Mouse (Mus musculus) heart, embryonic 10.5 days (tissue): Measurements from ENCODE around the gene Dlgap4. TPM values are rescaled to one million over a fixed set of nuclear protein-coding genes. Genes with fewer than 3 reads are reported as not detected.
A peak's percentile ranks its signal among the peaks of the same experiment; 100 is the strongest.

Experiments
- DNase-seq: peaks from one replicate; pipeline ENCODE4 v3.0.0-alpha.2; 2017; ENCODE audit warnings: low spot score
- H3K27ac ChIP-seq: fragments of 300-500 bp; sonication (generic); 2 replicates; pipeline ENCODE4 v1.5.1; 2016; ENCODE audit warnings: mild to moderate bottlenecking
- H3K27me3 ChIP-seq: fragments of 300-500 bp; sonication (generic); 2 replicates; pipeline ENCODE4 v1.6.1; 2016; ENCODE audit warnings: mild to moderate bottlenecking; ENCODE audit not compliant: poor library complexity, insufficient read depth, severe bottlenecking
- H3K36me3 ChIP-seq: fragments of 300-500 bp; sonication (generic); 2 replicates; pipeline ENCODE4 v1.6.1; 2016; ENCODE audit warnings: mild to moderate bottlenecking, moderate library complexity
- H3K4me1 ChIP-seq: fragments of 300-500 bp; sonication (generic); 2 replicates; pipeline ENCODE4 v1.6.1; 2016; ENCODE audit warnings: mild to moderate bottlenecking
- H3K4me3 ChIP-seq: fragments of 300-500 bp; sonication (generic); 2 replicates; pipeline ENCODE4 v1.5.1; 2016; ENCODE audit warnings: mild to moderate bottlenecking, moderate library complexity
- H3K9me3 ChIP-seq: fragments of 300-500 bp; sonication (generic); 2 replicates; pipeline ENCODE4 v1.6.1; 2016; ENCODE audit warnings: mild to moderate bottlenecking, moderate library complexity
- WGBS: fragments of 180-500 bp; shearing (Covaris S2); methylation state at CpG from one replicate; pipeline ENCODE4 v1.1.7; 2016; 5-methylcytosine and 5-hydroxymethylcytosine counted together
- polyA plus RNA-seq: library from polyadenylated mRNA; unstranded; fragments of >200 nt; fragmentation: Nextera tagmentation; extraction: Ambion mirVana; gene quantifications from 2 replicates; pipeline ENCODE4 v1.2.1, GENCODE M21; 2016

The Dlgap4 gene
- polyA plus RNA-seq, 1 experiment from 2014 or later: 95.7 TPM

DNA sequence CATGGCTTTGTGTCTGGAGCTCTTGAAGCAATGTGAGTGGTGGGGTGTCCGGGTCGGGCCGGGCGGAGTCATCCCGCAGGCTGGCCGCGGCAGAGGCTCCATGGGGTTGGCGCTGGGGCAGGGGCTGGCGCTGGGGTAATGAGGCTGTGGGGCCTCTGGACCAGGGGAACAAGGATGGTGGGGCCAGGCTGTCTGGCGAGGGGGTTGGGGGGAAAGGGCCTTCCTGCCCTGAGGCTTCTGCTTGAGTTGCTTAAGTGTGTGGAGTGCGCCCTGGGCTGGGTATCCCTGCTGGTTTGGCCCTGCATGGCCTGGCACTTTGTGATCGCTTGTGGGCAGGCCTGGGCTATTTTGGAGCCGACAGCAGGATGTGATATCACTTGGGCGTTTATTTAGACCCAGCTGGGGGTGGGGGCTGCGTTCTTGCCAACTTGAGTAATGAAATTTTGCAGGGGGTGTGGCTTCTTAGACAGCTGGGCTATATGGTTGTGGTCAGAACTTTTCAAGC, 108.6 kb downstream of the Dlgap4 start:
- Histone ChIP-seq H3K4me1 (peaks cover 81% of the 10 kb centered on the region), H3K36me3 (no peaks in the 10 kb centered on the region), H3K27ac (peak overlapping the region; percentile 98), H3K9me3 (no peaks in the 10 kb centered on the region), H3K27me3 (no peaks in the 10 kb centered on the region), H3K4me3 (peak overlapping the region; percentile 90)
- DNase-seq: peak; percentile 88
- WGBS: 2% methylated on average over 15 of the region's 15 CpGs

DNA sequence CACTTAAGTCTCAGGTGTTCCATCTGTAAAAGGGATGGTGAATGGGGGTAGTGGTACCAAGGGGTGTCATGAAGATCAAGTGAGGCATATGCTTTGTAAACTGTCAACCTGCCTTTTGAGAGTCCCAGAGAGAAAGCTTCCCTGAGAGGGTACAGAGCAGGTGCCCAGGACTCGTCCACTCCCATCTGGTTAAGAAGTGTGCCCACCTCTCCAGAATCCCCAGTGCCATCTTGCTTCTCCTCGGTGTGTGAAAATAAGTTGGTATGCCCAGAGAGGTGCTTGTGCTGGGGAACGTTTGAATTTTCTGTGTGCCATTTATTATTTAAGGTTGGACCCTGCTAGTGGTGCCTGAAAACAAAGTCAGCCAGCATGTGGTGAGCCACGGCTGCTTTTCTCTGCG, 109.2 kb downstream of the Dlgap4 start:
- WGBS: 73% methylated on average over 5 of the region's 5 CpGs
- no peaks in the 10 kb centered on the region for H3K36me3 ChIP-seq
- DNase-seq: no peak
- no peak overlapping the region; the same call in 1 of the 2 replicates for H3K27ac ChIP-seq
- no peaks in the 10 kb centered on the region for H3K9me3 ChIP-seq
- peaks cover 77% of the 10 kb centered on the region for H3K4me1 ChIP-seq
- peak overlapping the region; percentile 90 for H3K4me3 ChIP-seq
- H3K27me3 ChIP-seq: no peaks in the 10 kb centered on the region

DNA sequence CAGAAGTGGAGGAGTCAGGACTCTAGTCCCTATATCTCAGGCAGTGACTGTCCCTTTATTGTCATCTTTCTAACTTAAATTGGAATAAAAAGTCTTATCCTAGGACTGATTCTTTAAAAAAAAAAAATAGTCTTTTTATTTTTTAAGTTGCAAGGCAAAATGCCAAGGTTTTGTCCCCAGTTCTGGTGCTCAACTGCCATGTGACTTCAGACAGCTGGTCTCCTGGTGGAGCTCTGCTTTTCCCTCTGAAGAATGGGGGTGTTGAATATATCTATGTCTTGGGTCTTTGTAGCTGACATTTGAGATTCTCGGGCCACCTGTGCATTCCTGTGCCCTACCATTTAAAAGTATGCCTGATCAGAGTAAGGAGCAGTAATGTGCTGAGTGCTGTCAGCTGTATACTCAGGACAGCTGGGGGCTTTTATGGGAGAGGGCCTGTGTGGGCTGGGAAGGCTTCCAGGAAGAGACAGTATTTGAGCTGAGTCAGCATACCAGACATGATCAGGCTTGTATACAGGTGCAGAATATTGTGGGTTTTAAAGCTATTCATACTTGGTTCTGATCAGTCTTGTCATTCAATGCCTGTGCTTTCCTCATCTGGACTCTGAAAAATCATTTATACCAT, 110.5 kb downstream of the Dlgap4 start:
- peaks cover 65% of the 10 kb centered on the region for H3K4me1 ChIP-seq
- no peak for DNase-seq

DNA sequence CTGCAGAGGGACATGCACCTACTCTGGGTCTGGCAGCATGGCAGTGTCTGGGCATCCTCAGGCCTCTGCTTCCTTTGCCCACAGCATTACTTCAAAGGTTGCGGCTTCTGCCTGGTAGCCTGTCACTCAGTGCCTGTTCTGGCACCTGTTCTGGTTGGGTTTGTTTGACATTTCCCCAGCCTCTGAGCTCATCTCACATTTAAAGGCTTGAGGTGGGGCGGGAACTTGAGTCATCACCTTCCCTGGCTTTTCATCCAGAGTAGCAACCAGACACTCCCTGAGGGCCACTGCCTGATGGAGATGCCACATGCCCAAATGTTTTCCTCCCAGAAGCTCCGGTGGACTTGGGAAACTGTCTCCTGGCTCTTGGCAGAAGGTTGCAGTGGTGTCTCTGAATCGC, 111.4 kb downstream of the Dlgap4 start:
- no peak overlapping the region for H3K27ac ChIP-seq
- H3K4me3 ChIP-seq: no peak overlapping the region
- DNase-seq: no peak
- H3K27me3 ChIP-seq: no peaks in the 10 kb centered on the region
- peaks cover 63% of the 10 kb centered on the region for H3K4me1 ChIP-seq
- WGBS: 76% methylated on average over 4 of the region's 4 CpGs
- H3K36me3 ChIP-seq: no peaks in the 10 kb centered on the region
- no peaks in the 10 kb centered on the region for H3K9me3 ChIP-seq

More for the DNA sequence above, 110.5 kb downstream of the Dlgap4 start:
- no peak overlapping the region for H3K4me3 ChIP-seq
- H3K36me3 ChIP-seq: no peaks in the 10 kb centered on the region
- no peaks in the 10 kb centered on the region for H3K9me3 ChIP-seq
- 80% methylated on average over 1 of the region's 1 CpGs for WGBS
- H3K27me3 ChIP-seq: no peaks in the 10 kb centered on the region
- H3K27ac ChIP-seq: no peak overlapping the region

DNA sequence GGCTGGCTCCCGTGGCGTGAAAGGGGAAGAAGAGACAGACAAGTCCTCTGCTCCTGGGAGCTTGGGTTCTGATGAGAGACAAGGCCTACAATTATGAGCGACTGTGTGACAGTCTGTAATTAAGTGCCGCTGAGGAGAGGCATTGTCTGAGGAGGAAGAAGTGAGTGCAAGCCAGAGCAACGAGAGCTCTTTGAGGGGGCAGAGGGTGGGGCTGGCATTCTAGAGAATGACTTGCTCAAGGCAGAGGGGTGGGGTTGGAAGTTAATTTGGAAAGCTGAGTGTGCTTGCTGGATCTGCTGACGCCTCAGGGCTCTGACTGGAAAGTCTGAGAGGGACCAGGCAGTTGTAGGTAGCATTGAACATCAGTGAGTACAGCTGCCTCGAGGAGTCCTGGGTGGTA, 112.8 kb downstream of the Dlgap4 start:
- H3K4me3 ChIP-seq: peak overlapping the region; percentile 29
- no peaks in the 10 kb centered on the region for H3K27me3 ChIP-seq
- no peak for DNase-seq
- no peaks in the 10 kb centered on the region for H3K36me3 ChIP-seq
- peaks cover 69% of the 10 kb centered on the region for H3K4me1 ChIP-seq
- peak overlapping the region; percentile 53 for H3K27ac ChIP-seq
- 29% methylated on average over 7 of the region's 7 CpGs for WGBS
- H3K9me3 ChIP-seq: no peaks in the 10 kb centered on the region

DNA sequence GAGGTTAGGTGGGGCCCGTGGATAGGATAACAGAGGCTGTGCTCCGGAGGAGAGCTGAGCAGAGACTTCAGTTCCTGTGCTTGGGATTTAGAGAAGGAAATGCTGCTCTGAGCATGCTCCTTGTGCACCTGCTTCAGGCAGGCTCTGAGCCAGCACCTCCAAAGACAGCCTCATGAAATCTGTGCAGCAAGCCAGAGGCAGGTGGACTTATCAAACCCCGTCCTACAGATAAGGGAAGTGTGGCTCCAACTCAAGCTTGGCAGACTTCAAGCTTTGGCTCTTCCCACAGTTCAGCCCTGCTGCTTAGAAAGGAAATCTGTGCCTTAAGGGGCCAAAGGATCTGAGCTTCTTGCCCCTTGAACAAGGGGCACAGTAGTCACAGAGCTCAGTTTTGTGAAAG, 113.4 kb downstream of the Dlgap4 start:
- no peaks in the 10 kb centered on the region for H3K27me3 ChIP-seq
- H3K4me3 ChIP-seq: peak overlapping the region; percentile 29
- 19% methylated on average over 3 of the region's 3 CpGs for WGBS
- peak overlapping the region; percentile 53; the same call in 1 of the 2 replicates for H3K27ac ChIP-seq
- H3K4me1 ChIP-seq: peaks cover 71% of the 10 kb centered on the region
- no peaks in the 10 kb centered on the region for H3K36me3 ChIP-seq
- no peak for DNase-seq
- H3K9me3 ChIP-seq: no peaks in the 10 kb centered on the region

DNA sequence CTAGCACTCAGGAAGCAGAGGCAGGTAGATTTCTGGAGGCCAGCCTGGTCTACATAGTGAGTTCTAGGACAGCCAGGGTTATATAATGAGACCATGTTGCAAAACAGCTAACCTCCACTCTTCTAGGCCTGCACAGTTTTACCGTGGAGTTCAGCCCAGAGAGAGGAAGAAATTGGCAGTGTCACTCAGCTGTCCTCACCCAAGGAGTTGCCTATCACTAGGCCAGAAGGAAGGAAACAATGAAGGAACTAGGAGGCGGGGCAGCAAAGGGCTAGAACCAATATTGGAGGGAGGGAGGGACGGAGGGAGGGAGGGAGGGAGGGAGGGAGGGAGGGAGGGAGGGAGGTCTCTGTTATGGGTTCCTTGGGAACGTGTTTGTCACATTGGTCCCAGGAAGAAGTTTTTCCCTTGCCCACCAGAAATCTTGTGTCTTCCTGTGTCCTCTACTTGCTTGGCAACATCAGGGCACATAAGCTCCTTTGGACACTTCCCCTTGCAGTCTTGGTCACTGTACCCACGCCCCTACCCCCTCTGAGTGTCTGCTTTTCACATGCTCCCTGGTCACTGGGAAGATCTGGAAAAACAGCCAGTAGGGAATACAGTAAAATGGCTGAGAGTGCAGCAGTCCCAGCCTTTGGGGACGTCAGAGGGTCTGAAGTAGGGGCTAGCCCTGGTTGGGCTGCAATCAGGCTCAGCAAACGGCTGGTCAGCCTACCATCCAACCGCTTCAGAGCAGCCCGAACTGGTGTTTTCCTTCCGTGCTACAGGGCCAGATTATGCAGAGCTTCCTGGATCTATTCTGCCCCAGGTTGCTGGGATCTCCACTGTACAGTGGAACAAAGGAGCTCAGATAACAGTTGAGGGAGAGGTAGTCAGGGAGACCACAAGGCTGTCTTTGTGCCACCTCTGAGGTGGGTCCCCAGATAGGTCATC, 116.3 kb downstream of the Dlgap4 start:
- H3K36me3 ChIP-seq: no peaks in the 10 kb centered on the region
- WGBS: 33% methylated on average over 9 of the region's 10 CpGs
- H3K27me3 ChIP-seq: no peaks in the 10 kb centered on the region
- peak overlapping the region; percentile 29 for H3K4me3 ChIP-seq
- H3K4me1 ChIP-seq: peaks cover 70% of the 10 kb centered on the region
- no peak for DNase-seq
- H3K27ac ChIP-seq: peak overlapping the region; percentile 72
- H3K9me3 ChIP-seq: no peaks in the 10 kb centered on the region

DNA sequence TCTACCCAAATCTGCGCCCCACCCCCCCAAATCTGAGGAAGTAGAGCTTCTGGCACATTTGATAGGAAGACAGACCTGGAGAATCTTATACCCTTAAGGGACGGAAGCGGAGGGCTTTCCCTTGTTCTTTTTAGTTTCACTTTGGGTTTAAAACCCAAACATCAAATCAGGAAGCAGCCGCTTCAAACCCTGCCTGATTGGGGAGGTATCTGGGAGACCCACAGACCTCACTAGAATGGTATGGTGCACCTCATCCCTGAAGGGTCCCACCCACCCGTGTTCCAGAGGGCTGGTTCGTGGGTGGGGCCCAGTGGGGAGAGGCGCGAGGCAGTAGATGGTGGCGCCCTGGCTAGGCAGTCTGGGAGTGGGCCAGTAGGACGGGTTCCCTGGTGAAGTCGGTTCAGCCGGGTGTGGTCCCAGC, 117.0 kb downstream of the Dlgap4 start:
- no peaks in the 10 kb centered on the region for H3K36me3 ChIP-seq
- H3K4me1 ChIP-seq: peaks cover 70% of the 10 kb centered on the region
- 69% methylated on average over 12 of the region's 12 CpGs for WGBS
- no peaks in the 10 kb centered on the region for H3K27me3 ChIP-seq
- no peak for DNase-seq
- no peaks in the 10 kb centered on the region for H3K9me3 ChIP-seq
- peak overlapping the region; percentile 29 for H3K4me3 ChIP-seq
- peak overlapping the region; percentile 72 for H3K27ac ChIP-seq

DNA sequence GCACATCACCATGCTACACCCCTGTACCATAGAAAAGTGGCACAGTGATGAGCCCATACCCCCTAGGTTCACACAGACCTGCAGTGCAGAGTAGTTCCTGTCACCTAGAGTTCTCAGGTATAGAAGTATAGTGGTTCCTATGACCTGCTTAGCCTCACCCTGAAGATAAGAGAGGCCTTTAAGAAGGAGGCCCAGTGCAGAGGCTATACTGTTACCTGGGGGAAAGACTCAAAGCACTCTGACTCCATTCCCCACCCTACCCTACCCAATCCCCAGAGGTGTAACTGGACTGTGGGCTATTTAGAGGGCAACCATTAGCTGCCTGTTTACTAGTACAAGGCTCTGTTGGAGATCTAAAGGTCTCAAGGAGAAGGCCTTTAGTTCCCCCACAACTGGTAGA, 118.1 kb downstream of the Dlgap4 start:
- peaks cover 70% of the 10 kb centered on the region for H3K4me1 ChIP-seq
- peak overlapping the region; percentile 16; the same call in 1 of the 2 replicates for H3K27ac ChIP-seq

DNA sequence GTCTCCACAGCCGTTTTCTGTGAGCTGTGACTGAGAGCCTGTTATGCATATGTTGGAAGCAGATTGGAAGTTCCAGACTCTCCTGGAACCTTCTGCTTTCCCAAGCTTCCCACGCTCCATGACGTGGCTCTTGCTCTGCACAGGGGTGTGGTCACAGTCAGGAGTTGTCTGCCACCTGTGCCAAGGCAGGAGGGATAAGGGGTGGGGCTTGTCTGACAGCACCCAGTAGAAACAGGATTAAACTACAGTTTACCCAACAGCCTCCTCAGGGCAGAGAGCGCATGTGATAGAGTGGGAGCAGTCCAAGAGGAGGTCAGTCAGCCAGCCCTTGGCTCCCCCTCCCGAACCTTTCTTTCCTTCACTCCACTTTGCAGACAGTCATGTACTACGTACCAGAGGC, 118.6 kb downstream of the Dlgap4 start:
- DNase-seq: no peak
- H3K4me1 ChIP-seq: peaks cover 70% of the 10 kb centered on the region
- no peaks in the 10 kb centered on the region for H3K27me3 ChIP-seq
- H3K27ac ChIP-seq: 0 out of 2 replicates have a peak overlapping the region, but pooled peaks have one; percentile 16
- no peak overlapping the region for H3K4me3 ChIP-seq
- H3K36me3 ChIP-seq: no peaks in the 10 kb centered on the region
- H3K9me3 ChIP-seq: no peaks in the 10 kb centered on the region
- 73% methylated on average over 6 of the region's 6 CpGs for WGBS

More for the DNA sequence above, 118.1 kb downstream of the Dlgap4 start:
- no peak for DNase-seq
- no peak overlapping the region for H3K4me3 ChIP-seq
- H3K9me3 ChIP-seq: no peaks in the 10 kb centered on the region
- no peaks in the 10 kb centered on the region for H3K27me3 ChIP-seq
- H3K36me3 ChIP-seq: no peaks in the 10 kb centered on the region

DNA sequence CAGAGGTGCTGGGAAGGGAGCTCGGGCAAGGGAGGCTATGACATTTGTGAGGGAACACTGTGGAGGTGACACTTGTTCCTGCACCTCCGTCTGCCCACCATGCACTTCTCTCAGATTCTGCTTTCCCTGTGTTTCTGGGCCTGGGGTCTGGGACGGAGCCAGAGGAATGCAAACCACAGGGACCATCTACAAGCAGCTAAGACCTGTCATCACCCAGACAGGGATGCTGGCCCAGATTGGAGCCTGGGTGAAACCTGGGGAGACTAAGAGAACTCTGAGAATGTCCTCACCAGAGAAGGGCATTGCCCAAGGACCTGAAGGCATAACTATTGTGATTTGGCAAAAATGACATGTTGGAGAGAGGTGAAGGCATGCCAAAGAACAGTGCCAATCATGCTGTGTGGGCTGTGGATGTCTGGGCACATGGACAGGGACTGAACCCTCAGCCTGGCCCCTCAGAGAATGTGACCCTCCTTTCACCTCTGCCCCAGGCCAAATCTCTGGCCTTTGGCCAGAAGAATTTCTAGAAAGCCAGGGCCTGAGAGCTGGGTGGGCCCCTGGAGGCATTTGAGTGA, 122.3 kb downstream of the Dlgap4 start:
- peaks cover 83% of the 10 kb centered on the region for H3K4me1 ChIP-seq

DNA sequence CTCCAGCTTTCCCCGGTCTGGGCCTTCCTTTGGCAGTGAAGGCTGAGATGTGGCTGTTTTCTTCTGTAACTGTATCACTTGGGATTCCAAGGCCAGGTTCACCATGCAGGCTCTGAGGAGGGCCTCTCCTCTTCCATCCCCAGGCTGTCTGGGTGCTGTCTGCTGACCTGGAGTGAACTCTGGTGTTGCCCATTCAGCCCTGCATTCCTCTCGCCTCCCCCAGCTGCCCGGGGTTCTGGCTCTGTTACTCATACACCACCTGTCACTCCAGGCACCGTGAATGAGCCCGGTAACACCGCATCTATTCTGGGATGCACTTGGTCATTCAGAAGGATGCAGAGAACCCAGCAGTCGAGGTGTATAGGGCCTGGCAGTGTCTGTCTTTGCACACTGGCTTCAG, 123.3 kb downstream of the Dlgap4 start:
- Histone ChIP-seq H3K4me3 (no peak overlapping the region), H3K27ac (peak overlapping the region; percentile 72; the same call in 1 of the 2 replicates), H3K36me3 (no peaks in the 10 kb centered on the region), H3K9me3 (no peaks in the 10 kb centered on the region), H3K27me3 (no peaks in the 10 kb centered on the region), H3K4me1 (peaks cover 85% of the 10 kb centered on the region)
- DNase-seq: peak; percentile 87
- 20% methylated on average over 7 of the region's 7 CpGs for WGBS

More for the DNA sequence above, 122.3 kb downstream of the Dlgap4 start:
- Histone ChIP-seq H3K27me3 (no peaks in the 10 kb centered on the region), H3K27ac (peak overlapping the region; percentile 72), H3K9me3 (no peaks in the 10 kb centered on the region), H3K4me3 (peak overlapping the region; percentile 20; the same call in 1 of the 2 replicates), H3K36me3 (no peaks in the 10 kb centered on the region)
- no peak for DNase-seq
- WGBS: 51% methylated on average over 3 of the region's 3 CpGs
